Mouse (Mus musculus) neural tube, embryonic 11.5 days (tissue): Measurements from ENCODE around the gene Kbtbd13. TPM values are rescaled to one million over a fixed set of nuclear protein-coding genes. Genes with fewer than 3 reads are reported as not detected.

Experiments used
- ATAC-seq: fragments of 200-750 bp; cut with Nextera tagmentation; 2 replicates; pipeline ENCODE4 v1.8.0; 2017; ENCODE audit warnings: moderate number of reproducible peaks, mild to moderate bottlenecking, moderate TSS enrichment, moderate library complexity; ENCODE audit not compliant: insufficient read depth, low FRiP score, low TSS enrichment
- DNase-seq: peaks from one replicate; pipeline ENCODE4 v3.0.0-alpha.2; 2015; ENCODE audit warnings: low spot score
- H3K27ac ChIP-seq: fragments of 300-500 bp; sonication (generic); 2 replicates; pipeline ENCODE4 v1.5.1; 2014; ENCODE audit warnings: low read depth, mild to moderate bottlenecking, low read length
- H3K27me3 ChIP-seq: fragments of 300-500 bp; sonication (generic); 2 replicates; pipeline ENCODE4 v1.6.1; 2014; ENCODE audit warnings: mild to moderate bottlenecking, low read length, mixed read lengths; ENCODE audit not compliant: control insufficient read depth, insufficient read depth
- H3K36me3 ChIP-seq: fragments of 300-500 bp; sonication (generic); 2 replicates; pipeline ENCODE4 v1.6.1; 2014; ENCODE audit warnings: mild to moderate bottlenecking, low read length, moderate library complexity, mixed read lengths; ENCODE audit not compliant: control insufficient read depth, insufficient read depth
- H3K4me1 ChIP-seq: fragments of 300-500 bp; sonication (generic); 2 replicates; pipeline ENCODE4 v1.6.1; 2014; ENCODE audit warnings: low read length, mixed read lengths; ENCODE audit not compliant: control insufficient read depth, insufficient read depth
- H3K4me2 ChIP-seq: fragments of 300-500 bp; sonication (generic); 2 replicates; pipeline ENCODE4 v1.6.1; 2014; ENCODE audit warnings: low read depth, mild to moderate bottlenecking, moderate library complexity
- H3K4me3 ChIP-seq: fragments of 300-500 bp; sonication (generic); 2 replicates; pipeline ENCODE4 v1.5.1; 2014; ENCODE audit warnings: low read depth, low read length
- H3K9ac ChIP-seq: fragments of 300-500 bp; sonication (generic); 2 replicates; pipeline ENCODE4 v1.6.1; 2014; ENCODE audit warnings: mild to moderate bottlenecking, low read length
- H3K9me3 ChIP-seq: fragments of 300-500 bp; sonication (generic); 2 replicates; pipeline ENCODE4 v1.6.1; 2016; ENCODE audit warnings: low read length; ENCODE audit not compliant: control insufficient read depth
- WGBS: fragments of 180-500 bp; shearing (Covaris S2); extraction: QIAGEN DNeasy Blood & Tissue Kit; methylation state at CpG from one replicate; pipeline ENCODE4 v1.1.7; 2014; 5-methylcytosine and 5-hydroxymethylcytosine counted together
- polyA plus RNA-seq: library from polyadenylated mRNA; unstranded; fragments of >200 nt; fragmentation: Nextera tagmentation; extraction: Ambion mirVana; gene quantifications from 2 replicates; pipeline ENCODE4 v1.2.1, GENCODE M21; 2014

Gene Kbtbd13
- polyA plus RNA-seq, 1 experiment from 2014 or later: 0.76 TPM

DNA sequence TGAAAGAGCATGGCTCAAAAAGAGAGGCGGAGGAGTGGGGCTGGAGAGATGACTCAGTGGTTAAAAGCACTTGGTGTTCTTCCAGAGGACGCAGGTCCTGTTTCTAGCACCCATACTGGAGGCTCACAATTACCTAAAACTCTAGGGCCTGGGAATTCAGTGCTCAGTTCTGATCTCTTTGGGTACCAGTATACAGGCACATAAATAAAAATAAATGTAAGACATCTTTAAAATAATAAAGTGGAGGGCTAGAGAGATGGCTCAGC lies 13.7 kb upstream of the Kbtbd13 start:
- no peak overlapping the region for H3K27ac ChIP-seq
- no peak for DNase-seq
- no peak overlapping the region for H3K9ac ChIP-seq
- 92% methylated on average over 2 of the region's 2 CpGs for WGBS
- H3K4me3 ChIP-seq: no peak overlapping the region
- no peaks in the 10 kb centered on the region for H3K27me3 ChIP-seq
- no peaks in the 10 kb centered on the region for H3K4me1 ChIP-seq
- no peak for ATAC-seq
- no peak overlapping the region for H3K4me2 ChIP-seq
- no peaks in the 10 kb centered on the region for H3K36me3 ChIP-seq
- H3K9me3 ChIP-seq: no peaks in the 10 kb centered on the region

DNA sequence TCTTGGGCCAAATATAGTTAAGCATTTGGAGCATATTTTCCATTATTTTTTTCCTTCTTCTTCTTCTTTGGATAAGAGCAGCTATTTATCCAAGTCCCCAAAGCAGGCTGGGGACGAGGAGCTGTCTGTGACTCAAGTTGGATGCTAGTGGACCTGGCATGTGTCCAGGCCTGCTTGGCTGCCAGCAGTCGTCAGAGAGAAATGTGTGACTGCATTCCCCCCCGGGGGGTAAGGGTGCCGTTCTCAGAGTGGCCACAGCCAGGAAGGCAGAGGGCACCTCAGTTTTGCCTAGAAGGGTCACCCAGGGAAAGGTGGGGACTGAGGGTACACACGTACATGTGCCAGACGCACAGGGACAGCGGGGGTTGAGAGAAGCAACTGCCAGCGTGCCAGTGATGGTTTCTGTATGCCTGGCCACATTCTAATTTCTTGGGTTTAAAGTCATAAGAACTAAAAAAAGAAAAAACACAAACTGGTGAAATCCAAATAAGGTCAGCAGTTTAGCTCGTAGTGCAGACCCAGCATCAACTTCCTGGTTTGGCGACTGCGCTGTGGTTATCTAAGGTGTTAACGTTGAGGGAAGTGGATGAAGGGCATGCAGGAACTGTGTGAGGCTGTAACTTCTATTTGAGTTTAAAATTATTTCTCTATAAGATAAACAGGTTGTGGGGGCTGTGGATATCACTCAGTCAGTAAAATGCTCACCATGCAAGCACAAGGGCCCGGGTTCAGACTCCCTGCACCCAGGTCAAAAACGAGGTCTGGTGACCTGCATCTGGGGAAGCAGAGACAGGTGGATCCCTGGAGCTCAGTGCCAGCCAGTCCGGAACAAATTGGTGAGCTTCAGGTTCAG lies 13.1 kb upstream of the Kbtbd13 start:
- H3K9ac ChIP-seq: no peak overlapping the region
- 83% methylated on average over 15 of the region's 15 CpGs for WGBS
- no peaks in the 10 kb centered on the region for H3K4me1 ChIP-seq
- no peak for DNase-seq
- no peaks in the 10 kb centered on the region for H3K9me3 ChIP-seq
- H3K27me3 ChIP-seq: no peaks in the 10 kb centered on the region
- no peak overlapping the region for H3K4me2 ChIP-seq
- no peaks in the 10 kb centered on the region for H3K36me3 ChIP-seq
- no peak overlapping the region for H3K27ac ChIP-seq
- no peak for ATAC-seq
- no peak overlapping the region for H3K4me3 ChIP-seq

DNA sequence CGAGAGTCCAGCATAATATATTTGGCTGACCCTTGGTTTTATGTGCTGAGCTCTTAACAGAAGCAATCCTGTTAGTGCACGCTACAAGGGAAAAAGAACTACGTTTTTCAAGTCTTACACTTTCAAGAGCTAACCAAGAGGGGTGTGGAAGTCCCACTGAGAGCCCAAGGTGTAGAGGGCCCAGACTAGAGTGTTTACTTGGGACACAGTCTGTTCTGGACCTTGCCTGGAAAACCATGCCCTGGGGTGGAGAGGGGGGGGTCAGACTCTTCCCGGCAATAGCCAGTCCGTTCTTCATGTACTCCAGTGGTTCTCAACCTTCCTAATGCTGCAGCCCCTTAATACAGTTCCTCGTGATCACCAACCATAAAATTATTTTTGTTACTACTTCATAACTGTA lies 8.5 kb upstream of the Kbtbd13 start:
- Histone ChIP-seq H3K9ac (no peak overlapping the region), H3K9me3 (no peaks in the 10 kb centered on the region), H3K4me2 (no peak overlapping the region), H3K27ac (no peak overlapping the region), H3K4me1 (no peaks in the 10 kb centered on the region; the same call in 1 of the 2 replicates), H3K4me3 (no peak overlapping the region), H3K27me3 (no peaks in the 10 kb centered on the region), H3K36me3 (no peaks in the 10 kb centered on the region)
- WGBS: 89% methylated on average over 6 of the region's 6 CpGs
- DNase-seq: no peak
- no peak for ATAC-seq

DNA sequence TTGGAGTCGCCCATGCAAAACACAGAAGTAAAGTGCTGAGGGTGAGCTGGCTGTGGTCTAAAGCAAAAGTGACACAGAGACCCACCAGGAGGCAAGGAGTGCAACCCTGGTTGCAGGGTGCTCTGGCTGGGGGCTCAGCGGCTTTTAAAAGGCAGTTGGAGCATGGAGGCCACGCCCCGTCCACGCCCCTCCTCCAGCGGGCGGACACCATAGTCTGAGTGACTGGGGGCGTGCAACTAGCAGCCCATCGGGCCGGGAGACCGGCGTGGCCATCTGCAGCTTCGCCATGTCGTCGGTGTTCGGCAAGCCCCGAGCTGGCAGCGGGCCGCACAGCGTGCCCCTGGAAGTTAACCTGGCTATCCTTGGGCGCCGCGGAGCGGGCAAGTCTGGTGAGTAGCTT lies 6.8 kb upstream of the Kbtbd13 start, which contains the start of gene Rasl12:
Gene Rasl12 (plus strand): TSS at position 228 of the 400 bp plus-strand sequence.
- Histone ChIP-seq H3K27me3 (no peaks in the 10 kb centered on the region), H3K4me1 (no peaks in the 10 kb centered on the region; the same call in 1 of the 2 replicates), H3K9ac (peak within 1 kb of the TSS; percentile 64), H3K4me3 (peak within 1 kb of the TSS; percentile 43), H3K9me3 (no peaks in the 10 kb centered on the region), H3K36me3 (no peaks in the 10 kb centered on the region), H3K4me2 (peak within 1 kb of the TSS; percentile 72), H3K27ac (no peak within 1 kb of the TSS)
- DNase-seq (peak; percentile 84), ATAC-seq (peak; percentile 55; the same call in 1 of the 2 replicates)
- WGBS: under 1% methylated on average over 24 of the region's 24 CpGs

DNA sequence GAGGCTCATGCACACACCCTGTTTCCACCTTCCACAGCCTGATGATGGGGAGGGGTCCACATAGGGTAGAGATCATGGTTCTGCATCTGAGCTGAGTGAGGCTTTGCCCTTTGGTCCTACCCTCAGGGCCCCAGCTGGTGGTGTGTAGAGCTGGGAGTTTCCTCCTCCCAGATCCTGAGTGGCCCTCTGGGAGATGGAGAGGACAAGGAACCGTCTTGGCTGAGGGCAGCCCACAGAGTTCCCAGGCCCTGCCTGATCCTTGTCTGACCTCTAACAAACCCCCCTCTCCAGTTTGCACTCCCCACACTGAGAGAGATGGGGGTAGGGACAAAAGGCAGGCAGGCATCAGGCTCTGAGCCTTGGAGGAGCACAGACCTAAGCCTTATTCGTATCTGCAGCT lies 2.9 kb upstream of the Kbtbd13 start:
- Histone ChIP-seq H3K4me1 (peaks cover 4% of the 10 kb centered on the region; the same call in 1 of the 2 replicates), H3K4me2 (no peak overlapping the region), H3K27ac (no peak overlapping the region), H3K9ac (no peak overlapping the region), H3K36me3 (no peaks in the 10 kb centered on the region), H3K27me3 (peaks cover 29% of the 10 kb centered on the region), H3K9me3 (no peaks in the 10 kb centered on the region), H3K4me3 (no peak overlapping the region)
- 68% methylated on average over 2 of the region's 2 CpGs for WGBS
- DNase-seq: no peak
- ATAC-seq: no peak

DNA sequence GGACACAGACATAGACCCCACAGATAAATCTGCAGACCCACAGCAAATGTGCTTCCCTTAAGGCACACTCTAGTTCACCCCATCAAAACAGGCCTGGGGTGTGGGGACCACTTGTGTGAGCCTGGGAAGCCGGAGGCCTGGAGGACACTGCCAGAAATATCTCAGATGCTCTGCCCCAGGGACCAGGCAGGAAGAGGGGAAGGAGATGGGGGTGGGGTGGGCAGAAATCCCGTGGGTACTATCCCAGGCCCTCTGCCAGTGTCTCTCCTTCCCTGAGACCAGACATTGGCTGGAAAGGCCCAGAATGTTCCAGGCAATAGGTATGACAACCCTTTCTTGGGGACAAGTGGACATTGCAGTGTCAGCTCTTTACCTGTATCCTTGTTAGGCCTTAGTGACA lies 2.2 kb upstream of the Kbtbd13 start:
- H3K4me3 ChIP-seq: no peak overlapping the region
- H3K4me2 ChIP-seq: no peak overlapping the region
- no peak overlapping the region for H3K27ac ChIP-seq
- ATAC-seq: no peak
- no peak overlapping the region for H3K9ac ChIP-seq
- DNase-seq: no peak
- WGBS: 58% methylated on average over 2 of the region's 2 CpGs
- peaks cover 4% of the 10 kb centered on the region; the same call in 1 of the 2 replicates for H3K4me1 ChIP-seq
- H3K9me3 ChIP-seq: no peaks in the 10 kb centered on the region
- peaks cover 29% of the 10 kb centered on the region for H3K27me3 ChIP-seq
- H3K36me3 ChIP-seq: no peaks in the 10 kb centered on the region

DNA sequence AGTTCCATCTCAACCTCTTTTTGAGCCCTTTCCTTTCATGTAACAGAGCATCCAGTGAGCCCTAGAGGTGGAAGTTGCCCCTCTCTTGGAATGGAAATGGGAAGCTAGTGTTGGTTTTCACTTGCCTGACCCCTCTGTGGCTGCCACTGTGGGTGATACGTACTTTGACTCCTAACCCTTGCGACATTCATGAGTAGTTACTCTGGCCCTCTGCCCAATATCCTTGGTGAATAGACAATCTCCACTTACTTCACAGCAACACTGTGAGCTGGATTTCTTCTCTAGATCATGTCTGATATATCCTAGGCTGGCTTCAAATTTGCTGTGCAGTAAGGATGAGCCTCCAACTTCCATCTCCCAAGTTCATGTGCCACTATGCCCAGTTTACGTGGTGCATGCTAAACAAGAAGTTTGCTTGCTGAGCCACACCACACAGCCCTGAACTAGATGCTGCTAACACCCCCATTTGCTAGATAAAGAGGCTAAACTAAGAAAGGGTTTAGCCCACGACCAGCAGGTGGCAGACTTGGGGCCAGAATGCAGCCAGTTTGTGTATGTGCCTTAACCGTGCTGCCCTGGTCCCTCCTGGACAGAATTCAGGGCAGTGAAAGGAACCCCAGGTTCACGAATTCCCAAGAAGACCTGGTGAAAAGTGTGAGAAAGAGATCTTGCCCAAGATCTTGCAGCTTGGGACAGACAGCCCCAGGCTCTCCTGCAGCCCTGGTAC lies 1.3 kb upstream of the Kbtbd13 start:
- Histone ChIP-seq H3K27me3 (peaks cover 29% of the 10 kb centered on the region), H3K36me3 (no peaks in the 10 kb centered on the region), H3K4me2 (no peak overlapping the region), H3K9ac (no peak overlapping the region), H3K4me3 (no peak overlapping the region), H3K4me1 (0 out of 2 replicates have a peak, but pooled peaks cover 4% of the 10 kb centered on the region), H3K27ac (no peak overlapping the region), H3K9me3 (no peaks in the 10 kb centered on the region)
- peak; percentile 73 for DNase-seq
- ATAC-seq: no peak
- 32% methylated on average over 6 of the region's 6 CpGs for WGBS

DNA sequence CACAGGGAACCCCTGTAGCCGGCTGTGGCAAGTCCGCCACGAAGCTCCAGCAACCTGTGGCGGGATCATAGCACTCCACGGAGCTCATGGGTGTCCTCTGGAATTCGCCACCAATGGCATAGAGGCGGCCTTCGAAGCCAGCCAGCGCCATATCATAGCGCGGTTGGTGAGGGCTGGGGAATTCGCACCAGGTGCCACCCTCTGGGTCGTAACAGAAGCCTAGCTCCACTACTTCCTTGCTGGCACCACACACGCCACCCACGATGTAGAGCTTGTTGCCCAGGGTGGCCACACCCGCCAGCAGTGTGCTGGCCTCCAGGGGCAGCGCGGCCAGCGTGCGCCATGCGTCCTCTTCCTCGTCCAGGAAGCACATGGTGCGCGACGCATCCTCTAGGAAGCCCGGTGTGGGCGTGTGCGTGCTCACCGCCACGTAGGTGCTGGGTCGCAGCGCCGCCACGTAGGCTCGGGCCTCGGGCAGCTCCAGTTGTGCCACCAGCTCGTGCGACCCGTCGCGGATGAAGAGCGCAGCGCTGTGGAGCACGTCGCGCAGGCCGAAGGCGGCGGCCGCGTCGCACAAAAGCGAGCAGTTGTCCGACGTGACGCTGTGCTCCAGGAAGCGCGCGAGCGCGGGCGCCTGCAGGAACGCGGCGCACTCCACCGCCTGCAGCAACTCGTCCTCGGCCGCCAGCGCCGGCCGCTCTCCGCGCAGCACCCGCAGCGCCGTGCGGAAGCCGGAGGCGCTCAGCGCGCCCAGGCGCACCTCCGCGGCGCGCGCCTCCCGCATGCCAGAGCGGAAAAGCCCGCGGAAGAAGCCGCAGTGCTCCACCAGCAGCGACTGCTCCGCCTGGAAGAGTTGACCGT lies 470 bp downstream of the Kbtbd13 start:
- Histone ChIP-seq H3K27me3 (peaks cover 29% of the 10 kb centered on the region), H3K9ac (peak overlapping the region; percentile 22), H3K36me3 (no peaks in the 10 kb centered on the region), H3K4me2 (peak overlapping the region; percentile 46), H3K27ac (no peak overlapping the region), H3K4me3 (peak overlapping the region; percentile 34), H3K4me1 (0 out of 2 replicates have a peak, but pooled peaks cover 4% of the 10 kb centered on the region), H3K9me3 (no peaks in the 10 kb centered on the region)
- no peak for ATAC-seq
- DNase-seq: peak; percentile 46
- 16% methylated on average over 88 of the region's 96 CpGs for WGBS
